Mouse (Mus musculus) heart, postnatal 0 days (tissue): ENCODE measurements around the gene Ahnak.

Source experiments
- CTCF ChIP-seq: IDR thresholded peaks from 2 replicates; pipeline ENCODE4 v1.5.1; 2016; ENCODE audit warnings: antibody characterized with exemption, control low read depth, low read depth
- EP300 ChIP-seq: IDR thresholded peaks from 2 replicates; pipeline ENCODE4 v1.6.1; 2016; ENCODE audit warnings: antibody characterized with exemption, low read depth

DNA sequence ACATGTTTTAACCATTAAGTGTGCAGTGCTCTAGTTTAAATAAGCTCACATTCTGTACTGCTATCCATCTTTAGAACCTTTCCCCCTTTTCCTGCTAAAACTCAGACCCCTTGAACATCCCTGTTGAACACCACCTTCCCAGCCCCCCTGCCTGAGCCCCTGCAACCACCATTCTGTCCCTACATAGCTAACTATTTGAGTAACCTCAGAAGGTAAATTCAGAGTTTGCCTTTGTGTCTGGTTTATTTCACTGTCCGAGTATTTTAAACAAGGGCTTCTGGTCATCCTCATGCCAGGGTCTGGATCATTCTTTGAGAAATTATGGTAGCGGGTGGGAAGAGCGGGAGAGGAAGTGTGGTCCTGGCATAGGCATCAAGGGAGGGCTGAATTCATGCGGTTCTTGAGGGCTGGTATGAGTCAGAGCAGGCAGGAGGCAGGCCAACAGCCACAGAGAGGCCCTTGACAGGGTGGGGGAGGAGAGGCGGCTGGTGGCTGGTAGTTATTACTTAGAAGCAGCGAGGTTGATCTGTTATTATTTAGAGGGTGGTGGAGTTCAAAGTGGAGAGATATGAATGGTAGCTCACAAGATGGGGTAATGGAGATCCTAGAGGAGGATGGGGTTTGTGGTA is 63.8 kb downstream of the Ahnak start:
- TF ChIP-seq CTCF (no peak), EP300 (no peak)
